Mouse (Mus musculus) hindbrain, embryonic 13.5 days (tissue): ENCODE results near the gene Gm29866. TPM values are rescaled to one million over a fixed set of nuclear protein-coding genes. Genes with fewer than 3 reads are reported as not detected.
"Not testable (repeated sequence)": the region's sequence is repeated elsewhere in the genome, so short reads cannot be mapped to it uniquely, and the experiment has no call there.

Experiments
- ATAC-seq: fragments of 200-750 bp; cut with Nextera tagmentation; 2 replicates; pipeline ENCODE4 v1.8.0; 2017; ENCODE audit warnings: moderate TSS enrichment; ENCODE audit not compliant: low FRiP score
- H3K27ac ChIP-seq: fragments of 300-500 bp; sonication (generic); 2 replicates; pipeline ENCODE4 v1.5.1; 2015; ENCODE audit warnings: inconsistent platforms, mild to moderate bottlenecking, moderate library complexity
- H3K27me3 ChIP-seq: fragments of 300-500 bp; sonication (generic); 2 replicates; pipeline ENCODE4 v1.6.1; 2015; ENCODE audit warnings: mild to moderate bottlenecking, inconsistent platforms
- H3K36me3 ChIP-seq: fragments of 300-500 bp; sonication (generic); 2 replicates; pipeline ENCODE4 v1.6.1; 2015; ENCODE audit warnings: mild to moderate bottlenecking, inconsistent platforms
- H3K4me1 ChIP-seq: fragments of 300-500 bp; sonication (generic); replicated peaks from 2 replicates; pipeline ENCODE4 v1.6.1; 2015; ENCODE audit warnings: inconsistent platforms
- H3K4me2 ChIP-seq: fragments of 300-500 bp; sonication (generic); 2 replicates; pipeline ENCODE4 v1.6.1; 2015; ENCODE audit warnings: inconsistent platforms, mild to moderate bottlenecking, moderate library complexity
- H3K4me3 ChIP-seq: fragments of 300-500 bp; sonication (generic); 2 replicates; pipeline ENCODE4 v1.5.1; 2015; ENCODE audit warnings: mild to moderate bottlenecking, inconsistent platforms
- H3K9ac ChIP-seq: fragments of 300-500 bp; sonication (generic); 2 replicates; pipeline ENCODE4 v1.6.1; 2015; ENCODE audit warnings: mild to moderate bottlenecking, inconsistent platforms
- H3K9me3 ChIP-seq: fragments of 300-500 bp; sonication (generic); 2 replicates; pipeline ENCODE4 v1.6.1; 2016; ENCODE audit warnings: inconsistent platforms
- WGBS: fragments of 180-500 bp; shearing (Covaris S2); methylation state at CpG from one replicate; pipeline ENCODE4 v1.1.7; 2015; 5-methylcytosine and 5-hydroxymethylcytosine counted together
- polyA plus RNA-seq: library from polyadenylated mRNA; unstranded; fragments of >200 nt; fragmentation: Nextera tagmentation; extraction: Ambion mirVana; gene quantifications from 2 replicates; pipeline ENCODE4 v1.2.1, GENCODE M21; 2015

Gm29866 gene
- polyA plus RNA-seq, result not detected in 2 replicates

DNA sequence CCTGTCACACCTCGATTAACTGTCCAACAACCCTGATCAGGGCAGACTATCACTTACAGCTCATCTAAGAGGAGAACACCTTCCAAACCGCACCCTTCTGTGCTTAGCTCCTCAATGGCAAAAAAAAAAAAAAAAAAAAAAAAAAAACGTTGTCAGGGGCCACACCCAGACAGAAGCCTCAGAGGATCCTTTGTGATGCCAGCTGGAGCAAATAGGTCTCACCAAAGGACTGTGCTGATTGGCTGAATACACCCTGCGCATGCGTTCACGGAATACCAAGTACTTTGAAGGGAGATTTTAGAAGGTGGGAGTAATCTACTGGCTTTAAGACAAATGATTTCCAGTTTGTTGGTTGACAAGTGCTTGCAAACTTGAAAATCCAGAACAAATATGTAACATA lies at the start of gene Gm29866:
Gene Gm29866, minus strand, starts transcription at position 101 of the 400 bp plus-strand sequence.
- not testable (repeated sequence) for H3K27ac ChIP-seq, H3K27me3 ChIP-seq, H3K4me3 ChIP-seq, H3K4me2 ChIP-seq, H3K36me3 ChIP-seq, H3K4me1 ChIP-seq, ATAC-seq, H3K9ac ChIP-seq, H3K9me3 ChIP-seq
- WGBS, result no CpG with 5 or more reads among the region's 6 CpGs

Other genes with a start within 250 kb of the Gm29866 start
- gene Gm20909, start 170.9 kb upstream of the Gm29866 start, polyA plus RNA-seq, result not detected in 2 replicates
- gene Gm20865, start 247.9 kb upstream of the Gm29866 start, polyA plus RNA-seq, result not detected in 2 replicates